Mouse (Mus musculus) C2C12 (cell line): ENCODE results near the gene Rnf223.

Experiments
- CEBPB ChIP-seq: IDR thresholded peaks from one replicate; pipeline ENCODE4 v1.6.1; 2011; ENCODE audit warnings: low read depth, mild to moderate bottlenecking, control low read depth, moderate library complexity
- CTCF ChIP-seq: IDR thresholded peaks from one replicate; pipeline ENCODE4 v1.5.1; 2011; ENCODE audit not compliant: control insufficient read depth, insufficient read depth, insufficient read length
- MYOD1 ChIP-seq: IDR thresholded peaks from one replicate; pipeline ENCODE4 v1.6.1; 2011; ENCODE audit warnings: low read depth; ENCODE audit not compliant: control insufficient read depth, insufficient read length
- MYOG ChIP-seq: IDR thresholded peaks from one replicate; pipeline ENCODE4 v1.6.1; 2011; ENCODE audit not compliant: control insufficient read depth, insufficient read length; ENCODE audit errors: extremely low read depth
- USF1 ChIP-seq: IDR thresholded peaks from one replicate; pipeline ENCODE4 v1.6.1; 2011; ENCODE audit warnings: low read depth, mild to moderate bottlenecking, control low read depth, moderate library complexity

DNA sequence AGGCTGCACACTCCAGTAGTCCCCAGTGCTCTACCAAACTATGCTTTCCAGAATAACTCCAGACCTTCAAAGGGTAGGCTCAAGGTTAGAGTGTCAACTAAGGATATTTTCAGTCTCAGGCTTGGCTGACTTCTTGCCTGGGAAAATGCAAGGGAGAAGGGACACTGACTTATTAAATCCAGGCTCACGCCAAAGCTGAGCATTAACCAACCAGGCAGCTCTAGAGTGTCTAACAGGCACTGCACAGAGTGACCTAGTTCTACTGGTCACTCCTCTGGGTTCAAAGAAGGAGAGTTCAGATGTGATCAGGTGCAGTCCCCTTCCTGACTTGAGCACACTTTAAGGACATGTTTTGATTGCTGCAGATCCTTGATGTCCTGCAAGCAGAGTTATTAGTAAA, 37.5 kb upstream of the Rnf223 start:
- no peak for TF ChIP-seq CTCF
- no peak for TF ChIP-seq MYOG
- no peak for TF ChIP-seq CEBPB
- TF ChIP-seq USF1 = no peak
- TF ChIP-seq MYOD1 = no peak
